Mouse (Mus musculus): ENCODE measurements at regions not wholly inside any gene's neighbourhood (a gene's known extent, or its start where the extent isn't known, plus 50 kb on each side); places are given as distances from the start of the nearest gene placed in this dataset.

DNA sequence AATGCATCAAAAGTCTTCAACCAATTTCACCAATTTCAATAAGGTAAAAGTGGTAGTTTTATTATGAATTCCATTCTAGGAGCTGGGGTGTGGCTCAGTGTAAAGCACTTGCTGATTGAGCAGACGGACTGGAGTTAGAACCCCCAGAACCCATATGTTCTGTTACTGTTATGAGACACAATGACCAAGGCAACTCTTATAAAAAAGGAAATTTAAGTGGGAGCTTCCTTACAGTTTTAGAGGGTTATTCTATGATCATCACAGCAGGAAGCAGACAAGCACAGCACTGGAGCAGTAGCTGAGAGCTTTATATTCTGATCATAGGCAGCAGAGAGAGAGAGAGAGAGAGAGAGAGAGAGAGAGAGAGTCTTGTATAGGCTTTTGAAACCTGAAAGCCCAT is 81.7 kb upstream of the 1700016C15Rik start:
- no peak for TF ChIP-seq CTCF (IDR thresholded peaks at IDR 0.05; ENCODE audit: extremely low read depth, insufficient read depth, low read length)
- TF ChIP-seq POLR2A (IDR thresholded peaks at IDR 0.05; ENCODE audit: extremely low read depth, insufficient read depth, low read length): no peak

Data from cortical plate, adult 2 months (tissue).